Mouse (Mus musculus) MN1 (cell line): ENCODE data around the gene Cmpk1.
"Not testable (repeated sequence)": the region's sequence is repeated elsewhere in the genome, so short reads cannot be mapped to it uniquely, and the experiment has no call there.

Experiments used
- DNase-seq: peaks from one replicate; pipeline ENCODE4 v3.0.0-alpha.2; 2016; ENCODE audit warnings: low spot score

Cmpk1 gene

DNA sequence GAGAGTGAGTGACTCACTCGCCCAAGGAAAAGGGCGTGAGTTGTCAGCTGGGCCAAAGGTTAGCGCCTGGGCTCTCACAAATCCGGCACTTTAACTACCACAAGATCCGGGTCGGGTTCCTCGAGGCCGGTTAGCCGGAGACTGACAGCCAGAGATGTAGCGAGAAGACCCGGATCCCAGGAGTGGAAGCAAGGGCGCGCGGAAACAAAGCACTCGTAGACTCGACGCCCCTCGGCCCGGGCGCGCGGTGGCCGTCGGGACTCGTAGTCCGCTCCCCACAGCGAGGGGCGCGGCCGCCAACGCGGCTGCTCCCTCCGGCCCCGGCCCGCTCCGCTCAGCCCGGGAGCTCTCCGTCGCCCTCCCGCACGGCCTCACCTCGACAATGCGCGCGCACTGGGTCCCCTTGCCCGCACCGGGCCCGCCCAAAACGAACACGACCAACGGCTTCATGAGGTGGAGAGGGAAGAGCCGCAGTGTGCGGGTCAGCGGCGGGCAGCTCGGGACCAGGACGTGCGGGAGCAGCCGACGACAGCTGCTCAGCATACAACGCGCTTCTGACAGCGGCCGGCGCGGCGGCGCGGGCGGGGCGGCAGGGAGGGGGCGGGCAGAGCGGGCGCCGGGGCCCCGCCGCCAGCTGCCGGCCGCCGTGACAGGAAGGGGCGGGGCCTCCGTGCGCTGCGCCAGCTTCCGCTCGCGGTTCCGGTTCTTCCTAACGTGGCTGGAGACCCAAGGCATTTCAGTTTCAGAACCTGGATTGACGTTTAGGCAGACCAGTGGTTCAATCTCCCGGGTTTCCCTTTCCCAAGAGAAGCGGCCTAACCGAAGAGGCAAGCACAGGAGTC lies at the start of gene Cmpk1:
Cmpk1 (minus strand) TSS at position 651 of the 842 bp plus-strand sequence.
- DNase-seq = peak; percentile 74

DNA sequence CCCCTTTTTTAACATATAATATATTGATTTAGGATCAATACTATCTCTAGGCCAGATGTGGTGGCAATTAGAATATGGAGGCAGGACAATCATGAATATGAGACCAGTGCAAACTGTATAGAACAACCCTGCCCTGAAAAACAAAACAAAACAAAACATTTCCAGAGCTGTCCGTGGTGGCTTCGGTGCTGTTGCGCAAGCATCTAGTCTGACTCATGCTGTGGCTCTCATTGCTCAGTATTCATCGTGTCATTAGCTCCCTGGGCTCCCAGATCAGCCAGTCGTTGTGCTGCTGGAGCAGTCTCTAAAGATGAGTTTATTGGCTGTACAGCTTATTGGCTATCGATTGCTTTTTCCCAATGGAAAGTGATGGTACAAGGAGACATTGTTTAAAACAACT lies 48.0 kb upstream of the Cmpk1 start:
- peak; percentile 20 for DNase-seq

DNA sequence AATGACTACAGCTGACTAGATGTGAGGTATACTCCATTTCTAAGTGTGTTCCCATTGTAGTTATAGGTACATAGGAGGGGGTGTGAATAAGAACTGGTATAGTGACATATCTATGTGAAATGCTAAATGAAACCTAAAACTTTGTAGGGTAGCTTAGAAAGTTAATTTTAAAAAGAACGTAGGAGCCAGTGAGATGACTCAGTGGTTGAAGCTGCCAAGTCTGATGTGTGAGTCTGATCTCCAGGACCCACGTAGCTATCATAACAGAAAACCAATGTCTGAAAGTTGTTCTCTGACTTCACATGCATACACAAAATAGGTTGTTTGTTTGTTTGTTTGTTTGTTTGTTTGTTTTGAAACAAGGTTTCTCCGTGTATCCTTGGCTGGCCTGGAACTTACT lies 33.0 kb upstream of the Cmpk1 start:
- DNase-seq = no peak

DNA sequence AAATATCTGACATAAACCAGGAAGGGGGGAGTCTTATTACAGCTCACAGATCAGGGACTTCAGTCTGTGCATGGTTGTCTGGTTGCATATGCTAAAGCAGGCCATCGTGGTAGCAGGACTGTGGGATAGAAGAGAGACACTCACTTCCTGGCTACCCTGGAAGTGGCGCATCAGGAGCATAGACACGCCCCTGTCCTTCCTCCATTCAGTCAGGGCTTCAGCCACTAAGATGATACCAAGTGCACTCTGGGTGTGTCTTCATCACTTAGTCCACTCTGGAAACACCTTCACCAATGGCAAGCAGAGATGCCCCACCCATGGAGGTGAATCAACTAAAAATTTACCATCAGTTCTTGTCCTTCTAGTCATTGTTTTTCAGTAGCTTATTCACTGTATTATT lies 27.2 kb upstream of the Cmpk1 start:
- no peak for DNase-seq

DNA sequence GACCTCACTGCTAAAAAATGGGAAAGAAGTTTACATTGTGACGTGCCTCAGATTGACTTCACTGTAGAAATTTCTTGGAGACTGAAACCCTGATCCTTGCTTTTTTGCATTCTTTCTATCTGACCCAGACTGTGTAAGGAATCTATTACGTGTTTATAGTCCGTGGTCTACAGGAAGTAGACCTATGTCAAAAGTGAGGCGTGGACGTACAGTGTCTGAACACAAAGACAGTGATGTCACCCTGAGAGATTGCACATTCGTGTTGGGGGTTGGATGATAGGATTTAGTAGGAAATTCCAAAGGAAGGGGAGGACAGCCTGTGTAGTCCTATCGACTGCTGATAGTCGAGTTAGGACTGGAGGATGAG lies 13.4 kb upstream of the Cmpk1 start:
- no peak for DNase-seq

DNA sequence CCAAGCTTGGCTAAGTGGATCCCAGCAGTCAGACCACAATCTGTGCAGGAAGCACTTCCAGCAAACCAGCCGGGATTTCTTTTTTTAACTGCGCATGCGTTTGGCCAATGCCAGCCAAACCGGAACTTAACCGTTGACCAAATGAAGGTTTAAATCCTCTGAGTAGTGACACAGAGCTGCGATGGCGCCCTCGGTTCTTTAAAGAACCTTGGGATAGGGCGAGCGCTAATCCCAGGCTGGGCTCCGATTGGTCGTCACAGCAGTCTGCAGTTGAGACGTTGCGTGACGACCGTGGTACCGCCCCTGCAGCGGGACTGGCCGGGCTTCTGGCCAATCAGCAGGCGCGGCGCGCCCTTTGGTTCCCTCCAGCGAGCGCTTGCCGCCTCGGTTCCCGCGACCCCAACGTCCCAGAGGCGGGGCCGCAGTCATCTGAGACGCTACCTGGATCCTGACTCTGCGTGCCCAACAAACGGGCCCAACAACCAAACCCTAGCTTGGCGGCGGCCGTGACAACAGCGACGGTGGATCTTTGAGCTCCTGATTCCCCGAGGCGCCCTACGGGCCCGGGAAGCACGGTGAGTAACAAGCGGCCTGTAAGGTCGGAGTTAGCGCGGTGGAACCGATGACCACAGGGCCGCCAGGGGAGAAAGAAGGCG lies 12.9 kb upstream of the Cmpk1 start, which contains the start of gene Stil:
Stil (plus strand) TSS at position 387 of the 656 bp plus-strand sequence.
- DNase-seq = peak; percentile 94

DNA sequence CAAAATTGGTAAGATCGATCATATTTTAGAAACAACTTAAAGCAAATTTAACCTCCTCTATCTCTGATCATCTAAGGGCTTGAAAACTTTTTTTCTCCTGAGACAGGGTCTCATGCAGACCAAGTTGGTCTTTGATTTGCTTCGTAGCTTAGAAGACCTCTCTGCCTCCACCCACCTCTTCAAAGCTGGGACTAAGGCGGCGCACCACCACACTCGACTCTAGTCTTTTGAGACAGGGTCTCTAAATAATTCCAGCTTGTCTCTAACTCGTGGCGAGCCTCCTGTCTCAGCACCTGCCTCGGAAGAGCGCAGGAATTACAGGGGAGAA lies 12.4 kb upstream of the Cmpk1 start:
- no peak for DNase-seq

DNA sequence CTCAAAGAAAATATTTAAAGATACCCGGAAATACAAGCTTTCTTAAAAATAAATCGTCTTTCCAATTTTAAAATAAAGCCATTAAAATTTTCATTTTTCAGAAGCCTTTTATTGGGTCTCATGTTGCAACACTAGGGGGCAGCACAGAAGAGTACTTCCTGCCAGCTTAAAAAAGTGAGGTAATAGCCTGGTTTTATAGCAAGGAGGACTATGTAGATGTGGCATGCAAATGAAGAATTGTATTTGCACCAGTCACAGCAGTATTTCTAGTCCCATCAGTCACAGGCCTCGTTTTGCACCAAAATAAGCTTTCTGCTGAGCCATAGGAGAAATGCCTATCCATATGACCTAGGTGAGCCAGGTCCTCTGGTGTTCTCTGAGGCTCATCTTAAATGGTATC lies 10.0 kb upstream of the Cmpk1 start:
- DNase-seq = no peak

DNA sequence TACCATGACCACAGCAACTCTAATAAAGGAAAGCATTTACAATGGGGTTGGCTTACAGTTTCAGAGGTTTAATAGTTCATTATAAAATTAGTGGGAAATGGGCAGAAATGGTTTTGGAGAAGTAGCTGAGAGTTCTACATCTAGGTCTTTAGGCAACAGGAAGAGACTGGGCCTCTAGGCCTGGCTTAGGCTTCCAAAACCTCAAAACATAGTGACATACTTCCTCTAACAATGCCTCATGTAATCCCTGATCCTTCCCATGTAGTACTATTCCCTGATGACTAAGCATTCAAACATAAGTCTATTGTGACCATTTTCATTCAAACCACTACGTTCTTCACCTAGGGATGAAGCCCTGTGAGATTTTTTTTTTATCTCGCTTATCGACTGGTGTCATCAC lies 7.2 kb upstream of the Cmpk1 start:
- no peak for DNase-seq

DNA sequence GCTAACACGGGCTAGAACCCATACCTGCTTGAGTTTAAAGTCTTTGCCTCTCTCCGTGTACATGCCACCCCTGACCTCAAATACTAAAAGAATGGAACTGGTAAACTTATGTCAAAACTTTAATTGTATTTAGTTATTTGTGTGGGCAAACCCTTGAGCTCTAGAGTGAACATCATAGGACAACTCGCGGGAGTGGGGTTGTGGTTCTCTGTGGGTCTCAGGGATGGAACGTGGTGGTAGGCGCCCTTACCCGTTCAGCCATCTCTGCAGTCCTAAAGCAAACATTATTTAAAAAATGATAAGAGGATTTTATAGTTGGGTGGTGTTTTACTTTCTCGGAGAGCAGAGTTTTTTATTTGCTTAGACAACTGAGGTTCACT lies 840 bp downstream of the Cmpk1 start:
- no peak for DNase-seq

DNA sequence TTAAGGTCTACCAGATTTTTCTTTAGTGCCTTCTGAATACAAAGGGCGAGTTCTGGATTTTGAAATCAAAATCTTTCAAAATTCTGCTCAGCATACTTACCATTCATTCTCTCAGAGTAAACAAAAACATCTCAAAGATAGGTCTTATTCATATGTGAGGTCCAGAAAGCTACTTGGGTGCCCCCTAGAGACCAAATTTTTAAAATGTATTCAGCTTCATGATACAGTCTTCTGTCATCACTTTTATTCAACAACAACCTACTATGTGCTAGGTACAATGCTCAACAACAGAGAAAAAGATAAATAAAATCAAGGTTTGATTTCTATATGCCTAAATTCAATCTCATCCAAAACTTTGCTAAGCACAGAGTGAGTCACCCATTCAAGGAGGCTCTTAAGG lies 4.0 kb downstream of the Cmpk1 start:
- no peak for DNase-seq

DNA sequence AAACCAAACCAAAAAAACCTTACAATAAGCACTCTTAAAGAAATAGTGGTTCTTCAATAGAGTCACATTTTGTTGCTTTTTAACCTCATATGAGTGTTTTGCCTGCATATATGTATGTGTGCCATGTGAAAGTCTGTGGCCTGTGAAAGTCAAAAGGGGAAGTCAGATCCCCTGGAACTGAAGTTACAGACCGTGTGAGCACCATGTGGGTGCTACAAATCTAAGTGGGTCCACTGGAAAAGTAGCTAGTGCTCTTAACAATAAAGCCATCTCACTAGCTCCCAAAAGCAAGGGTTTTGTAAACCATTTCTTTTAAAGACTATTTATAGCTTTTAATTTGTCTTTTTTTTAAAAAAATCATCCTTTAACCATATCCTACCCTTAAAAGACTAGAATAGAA lies 4.4 kb downstream of the Cmpk1 start:
- no peak for DNase-seq

DNA sequence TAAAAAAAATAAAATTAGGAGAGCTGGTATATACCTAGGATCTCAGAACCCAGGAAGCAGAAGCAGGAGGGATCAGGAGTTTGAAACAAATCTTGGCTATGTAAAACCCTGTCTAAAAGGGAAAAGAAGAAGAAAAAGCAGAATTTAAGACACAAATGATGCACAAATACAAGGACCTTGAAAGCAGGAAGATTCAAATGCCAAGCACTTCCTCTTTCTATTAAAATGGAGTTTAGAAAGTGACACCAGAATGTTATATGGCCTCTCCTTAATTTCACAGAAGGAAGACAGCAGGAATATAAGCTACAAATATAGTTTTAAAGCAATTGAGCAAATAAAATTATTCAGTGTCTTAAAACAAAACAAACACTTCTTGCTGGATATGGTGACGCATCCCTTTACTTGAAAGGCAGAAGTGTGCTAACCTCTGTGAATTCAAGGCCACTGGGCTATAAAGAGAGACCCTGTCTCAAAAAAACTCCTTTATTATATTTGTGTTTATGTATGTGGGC lies 13.8 kb downstream of the Cmpk1 start:
- no peak for DNase-seq

DNA sequence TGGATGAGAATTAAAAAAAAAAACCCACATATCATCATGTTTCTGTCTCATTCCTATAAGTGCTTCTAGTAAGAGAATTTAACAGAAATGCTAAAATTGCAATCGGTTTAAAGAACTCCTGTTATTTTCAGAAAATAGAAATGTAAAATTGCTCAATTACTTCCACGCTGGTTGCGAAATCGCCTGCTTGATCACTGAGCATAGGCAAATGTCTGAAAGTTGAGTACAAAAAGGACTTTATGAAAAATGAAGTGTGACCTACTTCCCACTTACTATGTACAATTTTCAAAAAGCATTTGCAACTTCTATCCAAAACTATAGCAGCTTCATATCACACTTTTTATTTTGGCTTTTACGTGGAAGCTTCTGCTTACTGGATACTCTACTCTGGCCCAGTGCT lies 16.3 kb downstream of the Cmpk1 start:
- no peak for DNase-seq

DNA sequence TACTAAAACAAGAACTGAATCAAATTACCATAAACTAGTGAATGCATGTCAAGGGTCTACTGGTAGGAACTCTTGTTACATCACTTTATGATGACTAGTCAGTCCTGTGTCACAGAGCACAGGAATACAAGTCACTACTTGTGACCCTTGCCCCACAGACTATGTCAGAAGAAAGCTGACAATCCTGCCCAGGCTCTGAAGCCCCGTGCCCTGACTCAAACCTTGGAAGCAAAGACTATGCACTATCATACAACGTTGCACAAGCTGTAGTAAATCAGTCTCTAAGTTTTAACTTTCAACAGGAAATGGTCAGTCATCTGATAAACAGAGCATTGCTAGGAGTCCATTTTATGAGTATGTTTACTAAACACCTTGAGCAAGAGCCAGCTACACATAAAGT lies 26.2 kb downstream of the Cmpk1 start:
- not testable (repeated sequence) for DNase-seq

DNA sequence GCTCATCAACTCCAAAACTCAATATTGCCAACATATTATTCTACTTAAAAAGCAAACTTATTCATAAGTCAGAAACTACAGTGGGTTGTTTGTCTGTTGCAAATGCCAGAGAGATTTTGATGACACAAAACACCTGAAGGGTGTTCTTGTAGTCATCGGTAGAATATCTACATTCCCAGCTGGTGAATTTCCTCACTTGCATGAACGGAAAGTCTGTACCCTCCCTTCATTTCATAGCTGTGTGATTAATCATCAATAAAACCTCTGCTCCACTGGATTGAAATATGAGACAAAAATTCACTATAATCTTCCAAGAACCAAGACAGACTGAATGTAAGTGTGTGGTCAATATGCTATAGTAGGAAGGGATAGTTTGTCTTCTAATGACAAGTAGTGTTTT lies 27.5 kb downstream of the Cmpk1 start:
- DNase-seq = no peak

DNA sequence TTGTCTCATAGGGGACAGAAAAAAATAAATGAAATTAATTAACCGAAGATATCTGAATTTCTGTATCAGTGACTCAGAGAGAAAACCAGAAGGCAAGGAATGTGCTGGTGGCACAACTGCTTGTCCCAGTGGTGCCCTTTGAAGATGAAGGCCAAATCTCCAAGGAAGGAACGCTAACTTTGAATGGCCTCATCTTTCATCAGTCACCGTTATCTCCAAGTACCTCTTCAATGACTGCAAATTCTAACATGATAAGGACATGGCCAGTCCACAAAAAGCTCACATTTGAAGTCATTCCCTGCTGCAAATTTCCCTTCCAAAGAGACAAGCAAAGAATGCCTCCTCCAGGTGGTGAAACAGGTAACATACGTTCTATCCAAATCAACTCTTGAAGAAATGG lies 28.3 kb downstream of the Cmpk1 start:
- no peak for DNase-seq

DNA sequence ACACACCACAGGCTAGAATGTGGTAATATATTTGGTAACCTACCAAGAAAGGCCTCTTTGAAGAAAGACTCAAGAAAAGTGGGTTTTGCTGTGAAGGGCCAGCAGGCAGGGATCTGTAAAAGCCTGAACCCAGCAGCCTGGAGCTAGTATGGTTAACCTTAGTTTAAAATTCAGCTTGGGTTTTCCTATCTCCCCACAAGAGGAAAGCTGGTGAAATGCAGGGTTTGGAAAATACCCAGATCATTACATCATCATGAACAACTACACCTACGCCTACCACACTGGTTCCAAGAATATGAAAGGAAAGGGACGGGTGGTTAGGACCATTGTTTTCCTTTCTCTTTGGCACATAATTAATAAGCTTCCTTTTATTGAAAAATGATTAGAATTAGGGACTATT lies 28.8 kb downstream of the Cmpk1 start:
- no peak for DNase-seq

DNA sequence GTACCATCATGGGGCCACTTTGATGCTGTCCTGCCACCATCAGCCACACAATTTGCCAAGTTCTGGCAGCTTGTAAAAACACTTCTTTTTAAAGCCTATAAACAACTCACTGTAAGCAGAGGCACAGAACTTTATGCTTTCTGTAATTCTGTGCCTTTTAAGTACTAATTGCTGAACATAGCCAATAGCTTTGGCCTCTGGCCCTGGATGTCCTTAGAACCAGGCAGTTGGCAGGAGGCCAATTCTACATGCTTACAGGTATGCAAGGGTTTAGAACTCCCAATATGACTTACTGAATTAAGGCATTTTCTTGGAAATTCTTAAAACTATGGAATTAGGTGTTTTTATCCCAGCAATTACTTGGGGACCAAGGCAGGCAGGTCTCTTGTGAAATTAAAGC lies 29.6 kb downstream of the Cmpk1 start:
- DNase-seq = no peak

DNA sequence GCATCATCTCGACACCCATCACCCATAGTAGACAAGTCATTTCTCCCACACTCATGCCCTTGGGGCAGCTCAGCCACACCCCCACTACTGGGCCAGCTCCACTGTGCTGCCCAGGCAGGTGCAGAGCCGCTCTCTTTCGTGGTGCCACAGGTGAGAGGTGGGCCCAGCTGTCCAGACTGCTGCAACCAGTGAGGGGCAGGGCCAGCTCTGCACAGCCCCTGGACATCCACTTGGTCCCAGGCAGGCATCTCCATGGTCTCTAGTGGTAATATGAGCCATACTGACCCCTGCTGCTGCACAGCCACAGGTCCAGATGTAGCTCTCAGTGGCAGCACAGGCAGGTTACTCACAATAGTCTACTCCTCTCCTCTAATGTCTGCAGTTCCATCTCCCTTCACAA lies 33.9 kb downstream of the Cmpk1 start:
- no peak for DNase-seq

DNA sequence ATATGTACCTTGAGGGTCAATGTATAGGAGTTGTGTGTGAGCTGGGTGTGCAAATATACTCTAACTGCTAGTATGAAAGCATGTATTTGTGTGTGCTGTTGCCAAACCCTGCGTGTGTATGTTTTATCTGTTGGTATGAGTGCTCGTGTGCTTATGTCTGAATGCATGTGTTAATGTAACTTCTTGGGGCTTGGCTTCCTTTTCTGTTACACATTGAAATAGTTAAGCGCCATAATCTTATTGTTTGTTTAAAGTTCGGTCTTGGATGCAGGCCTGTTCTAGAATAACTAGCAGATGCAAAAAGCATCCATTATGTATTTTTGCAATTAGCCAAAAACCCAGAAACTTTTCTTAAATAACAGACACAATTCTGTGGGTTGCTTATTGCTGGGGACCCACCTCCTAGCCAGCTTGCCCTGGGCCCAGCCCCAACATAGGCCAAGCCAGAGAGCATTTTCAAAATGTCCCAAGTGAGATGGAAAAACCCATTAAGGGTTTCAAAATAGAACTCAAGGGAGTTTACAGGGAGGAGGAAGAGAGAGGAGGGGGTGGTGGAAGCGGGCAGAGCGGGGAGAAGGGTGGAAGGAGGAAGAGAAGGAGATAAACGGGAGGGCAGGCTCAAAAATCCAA lies 39.1 kb downstream of the Cmpk1 start:
- no peak for DNase-seq

DNA sequence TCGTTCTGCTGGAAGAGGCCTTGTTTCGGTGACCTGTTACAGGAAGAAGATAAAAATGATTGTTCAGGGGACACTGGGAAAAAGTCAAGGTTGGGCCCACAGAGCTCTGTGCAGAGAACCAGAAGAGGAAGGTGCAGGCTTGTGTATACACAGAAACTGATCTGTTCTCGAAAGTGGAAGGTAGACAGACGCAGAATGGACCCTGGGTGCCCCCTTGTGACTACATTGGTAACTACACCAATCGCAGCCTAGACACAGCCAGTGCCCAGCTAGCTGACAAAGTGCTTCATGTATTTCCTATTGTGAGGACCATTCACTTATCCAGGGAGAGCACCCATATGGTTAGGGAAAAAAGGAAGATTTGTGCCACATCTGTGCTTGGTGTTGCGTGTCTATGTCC lies 39.6 kb downstream of the Cmpk1 start:
- DNase-seq = peak; percentile 38

DNA sequence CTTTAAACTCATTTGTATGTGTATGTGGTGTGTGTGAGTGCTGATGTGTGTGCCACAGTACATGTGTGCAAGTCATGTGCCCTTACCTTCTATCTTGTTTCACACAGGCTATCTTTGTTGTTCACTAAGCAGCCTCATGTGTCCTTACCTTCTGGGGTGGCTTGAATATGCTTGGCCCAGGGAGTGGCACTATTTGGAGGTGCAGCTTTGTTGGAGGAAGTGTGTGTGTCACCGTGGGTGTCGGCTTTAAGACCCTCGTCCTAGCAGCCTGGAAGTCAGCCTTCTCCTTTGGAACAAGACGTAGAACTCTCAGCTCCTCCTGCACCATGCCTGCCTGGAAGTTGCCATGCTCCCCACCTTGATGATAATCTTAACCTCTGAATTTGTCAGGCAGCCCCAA lies 40.6 kb downstream of the Cmpk1 start:
- no peak for DNase-seq
